Mouse (Mus musculus): ENCODE data around the gene Col4a1.

Gene Col4a1

DNA sequence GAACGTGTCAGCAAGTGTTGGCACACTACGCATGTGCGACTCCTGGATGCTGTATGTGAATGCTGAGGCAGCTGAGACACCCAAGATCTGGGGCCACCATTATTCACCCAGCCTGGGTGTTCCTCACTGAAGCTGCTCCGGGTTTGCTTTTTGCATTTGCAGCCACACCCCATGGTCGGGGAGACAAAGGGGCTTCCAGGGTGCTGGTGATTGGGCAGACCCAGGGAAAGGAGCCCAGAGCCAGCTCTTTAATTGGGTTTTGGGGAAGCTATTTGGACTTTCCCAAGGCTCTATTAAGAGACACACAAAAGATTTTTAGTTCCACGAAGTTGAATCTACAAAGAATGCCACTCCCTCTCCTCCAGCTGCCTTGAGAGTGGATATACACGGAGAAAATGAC, 85.2 kb downstream of the Col4a1 start:
- DNase-seq: no peak

DNA sequence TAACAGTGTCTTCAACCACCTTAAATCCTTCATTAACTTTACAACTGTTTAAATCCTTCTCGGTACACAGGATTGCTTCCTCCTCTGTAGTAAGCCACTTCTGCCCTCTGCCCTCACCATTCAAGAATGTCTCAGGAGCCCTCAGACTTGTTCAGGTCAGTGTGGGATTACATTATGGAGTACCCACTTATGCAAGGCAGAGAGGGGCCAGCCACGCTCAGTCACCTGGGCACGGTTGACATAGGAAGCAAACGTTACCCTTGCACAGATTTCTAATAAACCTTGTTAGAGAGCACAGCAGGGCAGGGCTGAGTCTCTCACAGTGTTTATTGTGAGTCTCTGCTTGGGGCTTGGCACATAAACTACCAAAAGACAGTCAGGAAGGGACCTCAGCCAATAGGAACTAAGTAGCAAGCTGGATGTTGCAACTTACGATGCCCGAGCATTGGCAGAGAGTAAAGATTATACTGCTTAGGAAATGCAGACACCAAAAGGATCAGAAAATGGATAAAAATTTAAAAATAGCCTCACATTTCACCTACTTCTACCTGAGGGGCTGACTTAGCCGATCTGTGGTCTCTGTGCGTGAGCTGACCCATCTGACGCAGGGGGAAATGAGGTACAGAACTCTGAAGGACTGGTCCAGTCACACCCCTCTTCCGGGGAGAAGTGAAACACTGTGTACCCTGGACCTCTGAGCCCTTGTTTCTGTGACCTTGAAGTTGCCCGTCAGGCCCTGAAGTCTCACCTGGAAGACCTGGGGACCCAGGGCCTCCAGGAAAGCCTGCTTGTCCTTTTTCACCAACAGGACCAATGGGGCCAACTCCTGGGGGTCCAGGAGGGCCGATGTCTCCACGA, 86.8 kb downstream of the Col4a1 start:
- no peak for DNase-seq

GRCm38 (mm10) chr8:11224178-11224577, 88.4 kb downstream of the Col4a1 start:
- DNase-seq: no peak

DNA sequence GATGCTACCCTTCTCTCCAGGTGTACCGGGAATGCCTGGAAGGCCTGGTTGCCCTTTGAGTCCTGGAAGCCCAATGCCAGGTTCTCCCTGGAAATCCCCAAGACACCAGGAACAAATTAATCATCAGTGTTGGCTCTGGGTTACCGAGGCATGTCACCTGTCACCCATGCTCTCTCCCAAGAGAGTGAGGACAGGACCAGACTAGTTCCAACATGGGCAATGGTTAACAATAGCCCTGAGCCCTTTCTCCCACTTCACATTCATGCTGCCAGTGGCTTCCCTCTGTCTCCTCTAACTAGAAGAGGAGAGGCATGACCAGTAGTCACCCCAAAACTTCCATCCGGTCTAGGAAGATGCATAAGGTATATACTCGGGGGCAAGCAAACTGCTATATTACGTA, 91.3 kb downstream of the Col4a1 start:
- peak in 1 of 2 experiments; percentile 53 for DNase-seq

GRCm38 (mm10) chr8:11219282-11219681, 93.3 kb downstream of the Col4a1 start:
- no peak for DNase-seq

DNA sequence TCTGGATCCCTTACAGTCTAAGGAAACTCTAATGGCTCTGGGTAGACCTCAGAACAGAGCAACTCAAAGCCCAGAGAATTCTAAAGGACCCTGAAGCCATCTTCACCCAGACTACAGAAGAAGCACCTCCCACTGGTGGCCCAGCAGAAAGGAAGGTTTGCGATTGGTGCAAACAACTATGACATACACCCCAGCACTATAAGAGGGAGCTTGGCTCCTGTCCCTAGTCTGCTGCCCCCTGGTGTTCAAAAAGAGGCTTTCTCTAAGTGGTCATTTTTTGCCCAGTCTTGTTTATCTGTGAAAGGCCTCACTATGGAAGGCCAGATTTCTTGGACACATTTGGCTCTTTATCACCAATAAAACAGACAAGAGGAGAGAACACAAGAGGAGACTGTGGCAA, 97.4 kb downstream of the Col4a1 start:
- peak; percentile 62 to 64 for DNase-seq

DNA sequence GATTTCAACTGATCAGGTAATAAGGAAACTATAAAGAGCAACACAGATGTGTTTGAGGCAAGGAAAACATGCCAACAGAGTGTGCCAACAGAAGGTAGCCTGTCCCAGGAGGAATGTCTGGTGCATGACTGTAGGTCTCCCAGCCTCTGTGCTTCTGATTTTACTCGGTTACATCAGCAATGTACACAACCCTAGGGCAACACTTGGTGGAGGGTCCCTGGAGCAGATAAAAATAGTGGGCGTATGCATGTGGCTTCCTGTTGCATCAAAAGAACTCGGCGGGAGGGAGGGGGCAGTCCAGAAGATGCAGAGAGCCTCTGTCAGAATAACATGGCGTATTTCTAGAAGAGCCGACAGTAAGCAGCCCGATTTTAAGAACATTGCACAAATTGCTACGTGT, 106.1 kb downstream of the Col4a1 start:
- DNase-seq: no peak

DNA sequence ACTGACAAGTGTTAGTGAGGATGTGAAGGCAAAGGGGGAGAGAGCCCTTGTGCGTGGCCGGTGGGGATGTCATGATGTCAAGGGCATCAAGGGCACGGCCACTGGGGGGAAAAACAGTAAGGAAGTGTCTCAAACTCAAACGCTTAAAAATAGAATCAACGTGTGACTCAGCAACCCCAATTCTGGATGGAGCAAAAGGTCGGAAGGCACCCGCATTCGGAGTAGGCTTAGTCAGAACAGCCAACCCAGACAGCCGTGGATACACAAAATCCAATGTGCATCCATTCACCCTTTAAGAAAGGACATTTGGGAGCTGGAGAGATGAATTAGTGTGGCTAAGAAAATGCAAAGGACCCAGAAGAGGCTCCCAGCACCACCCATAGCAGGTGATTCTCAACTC, 107.1 kb downstream of the Col4a1 start:
- no peak for DNase-seq

- no peak for DNase-seq
Measured at GRCm38 (mm10) chr8:11203260-11204110, 109.1 kb downstream of the Col4a1 start.

DNA sequence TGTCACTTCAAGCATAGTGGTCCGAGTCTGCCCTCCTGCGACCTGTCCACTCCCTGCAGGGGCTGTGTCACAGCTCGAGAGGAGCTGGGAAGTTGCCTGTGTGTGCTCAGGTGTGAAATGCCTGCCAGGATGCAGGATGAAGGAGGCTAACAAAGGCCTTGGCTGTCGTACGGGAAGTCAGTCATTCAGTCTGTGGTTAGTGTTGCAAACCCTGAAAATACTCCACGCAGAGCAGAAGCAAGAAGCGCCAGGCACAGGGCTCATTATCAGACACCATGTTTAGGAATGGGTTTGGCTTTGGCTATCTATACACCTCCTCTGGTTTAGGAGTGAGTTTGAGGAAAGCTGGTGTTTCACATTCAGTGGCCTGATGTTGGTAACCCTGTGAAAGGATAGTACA, 114.0 kb downstream of the Col4a1 start:
- no peak for DNase-seq

GRCm38 (mm10) chr8:11197988-11198387, 114.6 kb downstream of the Col4a1 start:
- DNase-seq: no peak

DNA sequence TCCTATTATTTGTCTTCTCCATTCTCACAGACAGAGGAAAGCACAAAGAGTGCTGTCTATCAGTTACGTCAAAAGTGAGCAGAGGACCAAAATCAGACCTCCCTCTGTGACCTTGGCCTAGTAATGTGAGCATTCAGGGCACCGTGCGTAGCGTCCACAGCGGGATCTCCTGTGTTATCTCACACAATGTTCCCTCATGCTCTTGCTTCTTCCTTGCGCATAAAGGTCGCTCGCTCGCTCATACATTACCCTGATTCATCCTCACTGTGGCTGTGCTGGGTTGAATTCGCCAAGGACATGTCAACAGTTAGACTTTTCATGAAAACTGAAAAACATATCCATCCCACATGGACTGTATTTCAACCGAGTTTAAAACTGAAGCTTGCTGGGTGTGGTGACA, 115.4 kb downstream of the Col4a1 start:
- DNase-seq: no peak

DNA sequence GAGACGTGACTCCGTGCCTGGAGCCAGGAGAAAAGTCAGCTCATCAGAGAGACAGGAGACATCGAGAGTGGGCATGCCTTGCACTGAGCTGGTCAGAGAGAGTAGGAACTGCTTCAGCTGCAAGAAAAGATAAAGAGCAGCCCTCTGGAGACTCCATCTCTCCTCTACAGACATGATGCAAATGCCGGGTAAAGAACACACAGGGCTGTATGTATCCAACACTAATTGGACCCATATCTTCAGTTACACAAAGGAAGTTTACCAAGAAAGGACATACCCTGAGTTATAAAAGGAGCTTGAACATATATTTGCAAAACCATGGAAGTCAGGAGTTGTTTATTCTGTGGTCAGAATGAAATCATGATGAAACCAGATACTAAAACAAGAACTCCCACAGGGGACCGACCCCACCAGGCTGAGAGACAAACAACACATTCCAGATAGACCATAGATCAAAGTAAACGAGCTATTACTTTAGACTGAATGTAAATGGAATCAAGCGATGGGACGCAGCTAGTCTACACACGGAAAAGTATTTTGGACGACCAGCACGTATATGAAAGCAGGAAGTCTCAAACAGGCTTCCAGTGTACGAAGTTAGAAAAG, 119.8 kb downstream of the Col4a1 start:
- no peak for DNase-seq

DNA sequence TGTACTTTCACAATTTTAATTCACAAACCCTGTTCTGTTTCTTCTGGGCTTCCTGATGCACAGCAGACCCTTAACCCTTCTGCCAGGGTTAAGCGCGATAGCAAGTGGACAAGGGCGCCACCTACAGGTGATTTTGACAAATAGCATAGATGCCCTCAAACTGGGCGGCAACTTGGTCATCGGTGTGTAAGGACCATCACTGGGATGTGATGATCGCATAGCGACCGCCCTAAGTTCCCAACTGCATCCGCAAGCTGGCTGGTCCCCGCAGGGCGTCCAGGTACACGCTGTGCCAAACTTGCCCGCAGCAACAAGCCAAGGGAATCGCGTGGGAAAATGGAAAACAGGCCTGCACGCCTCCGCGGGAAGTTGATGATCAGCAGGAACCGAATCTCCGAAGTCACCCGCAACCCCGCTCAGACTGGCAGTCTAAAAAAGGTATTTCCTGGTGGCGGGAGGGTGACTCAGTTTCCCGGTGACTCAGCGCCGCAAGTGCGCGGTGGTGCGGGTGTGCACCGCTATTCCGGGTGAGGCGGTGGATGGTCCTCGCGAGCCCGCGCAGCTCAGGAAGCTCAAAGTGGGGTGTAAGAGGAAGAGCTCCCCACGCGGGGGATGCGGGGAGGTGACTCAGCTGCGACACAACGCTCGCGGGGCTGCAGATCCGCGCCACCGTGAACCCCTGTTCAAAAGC, 124.9 kb downstream of the Col4a1 start:
- DNase-seq: peak; percentile 57 to 68

DNA sequence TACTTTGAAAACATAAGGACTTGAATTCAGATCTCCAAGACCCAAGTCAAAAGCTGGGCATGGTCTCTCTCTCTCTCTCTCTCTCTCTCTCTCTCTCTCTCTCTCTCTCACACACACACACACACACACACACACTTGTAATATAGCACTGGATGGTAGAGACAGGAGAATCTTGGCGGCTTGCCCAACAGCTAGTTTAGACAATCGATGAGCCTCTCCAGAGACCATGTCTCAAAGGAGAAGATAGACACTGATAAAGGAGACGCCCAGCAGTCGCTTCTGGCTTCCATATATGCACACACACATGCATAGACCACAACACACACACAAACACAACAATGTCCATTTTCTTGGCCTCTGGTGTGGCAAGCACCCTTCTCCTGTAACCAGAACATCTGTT, 126.2 kb downstream of the Col4a1 start:
- DNase-seq: peak in 1 of 2 experiments; percentile 29

DNA sequence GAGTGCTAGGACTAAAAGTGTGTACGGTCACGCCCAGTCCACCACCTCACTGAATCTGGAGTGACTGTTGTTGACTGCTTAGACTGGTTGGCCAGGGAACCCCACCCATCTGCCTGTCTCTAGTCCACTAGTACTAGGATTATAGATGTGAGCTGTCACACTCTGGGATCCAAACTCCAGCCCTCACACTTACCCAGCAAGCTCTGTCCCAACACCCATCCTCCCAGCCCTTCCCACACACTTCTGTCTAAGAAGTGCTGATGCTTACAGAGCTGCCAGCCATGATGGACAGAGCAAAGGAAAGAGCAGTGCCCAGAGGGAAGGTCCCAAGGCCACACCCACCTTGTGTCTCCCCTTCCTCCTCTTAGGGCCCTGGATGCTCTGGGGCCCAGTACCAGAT, 127.0 kb downstream of the Col4a1 start:
- DNase-seq: no peak

- DNase-seq: peak in 1 of 2 experiments; percentile 52
Measured at GRCm38 (mm10) chr8:11183611-11184031, 129.0 kb downstream of the Col4a1 start.

- DNase-seq: peak; percentile 40 to 63
Measured at GRCm38 (mm10) chr8:11182606-11183005, 130.0 kb downstream of the Col4a1 start.

DNA sequence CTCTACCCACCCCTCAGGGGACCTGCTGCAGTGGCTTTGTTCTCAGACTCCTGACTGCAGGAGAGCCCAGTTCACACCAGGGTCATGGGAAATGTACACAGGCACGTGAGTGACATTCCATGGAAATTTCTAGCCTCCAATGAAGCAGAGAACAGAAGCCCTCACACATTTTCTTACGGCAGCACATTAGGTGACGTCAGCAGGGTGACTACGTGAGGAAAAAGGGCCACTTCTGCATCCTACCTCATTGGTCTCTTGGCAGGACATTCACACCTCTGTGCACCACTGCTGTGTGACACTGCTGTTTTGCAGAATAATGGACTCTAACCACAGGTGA, 130.5 kb downstream of the Col4a1 start:
- DNase-seq: no peak

DNA sequence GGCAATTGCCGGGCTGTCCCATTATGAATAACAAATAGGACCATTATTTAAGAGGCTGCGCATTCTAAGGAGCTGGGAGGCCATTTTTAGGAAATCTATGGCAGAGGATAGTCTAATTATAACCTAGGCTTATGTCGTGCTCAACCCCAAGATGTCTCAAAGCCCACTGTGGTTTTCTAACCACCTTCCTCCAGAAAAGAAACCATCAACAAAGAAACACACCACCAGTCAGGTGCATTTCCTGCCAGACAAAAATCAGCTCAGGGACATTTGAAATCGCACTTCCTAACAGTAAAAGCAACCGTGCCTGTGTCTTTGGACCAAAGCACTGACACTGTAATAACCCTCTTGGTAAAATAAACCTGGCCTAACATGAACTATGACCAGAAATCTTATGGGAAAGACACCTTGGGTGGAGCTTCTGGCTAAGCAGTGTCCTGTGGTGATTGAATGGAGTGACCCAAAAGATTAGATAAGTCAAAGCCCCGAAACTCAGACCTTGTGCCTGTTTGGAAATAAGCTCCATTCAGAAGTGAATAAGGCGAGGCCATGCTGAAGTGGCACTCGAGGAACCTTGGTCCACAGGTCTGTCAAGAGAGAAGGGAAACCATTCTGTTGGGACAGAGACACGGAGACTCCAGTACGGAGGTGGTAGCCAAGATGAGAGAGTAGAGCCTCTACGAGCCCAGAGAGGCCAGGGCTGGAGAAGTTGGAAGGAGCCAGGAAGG, 131.0 kb downstream of the Col4a1 start:
- no peak for DNase-seq

GRCm38 (mm10) chr8:11179869-11180268, 132.8 kb downstream of the Col4a1 start:
- no peak for DNase-seq

DNA sequence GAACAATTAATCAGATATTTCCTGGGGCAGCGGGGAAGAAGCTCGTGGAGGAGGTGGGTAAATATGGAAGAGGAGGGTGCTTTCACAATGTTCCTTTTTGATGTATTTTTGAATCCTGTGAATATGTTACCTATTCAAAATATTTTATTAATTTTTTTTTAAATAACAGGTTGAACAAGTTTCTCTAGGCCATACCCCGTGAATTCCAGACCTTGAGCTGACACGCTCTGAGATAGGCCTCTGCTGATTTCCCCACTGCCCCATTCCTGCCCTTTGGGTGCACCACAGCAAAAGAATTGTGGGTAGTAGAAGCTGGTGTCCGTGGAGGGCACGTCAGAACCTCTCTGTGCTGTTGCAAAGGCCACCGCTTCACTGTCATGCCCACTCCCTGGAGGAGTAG, 136.2 kb downstream of the Col4a1 start:
- DNase-seq: no peak

Data from kidney, postnatal 25 days (tissue).